Mouse (Mus musculus) neutrophil, adult 65 days (primary cell): ENCODE results near the gene Endod1. TPM values are rescaled to one million over a fixed set of nuclear protein-coding genes. Genes with fewer than 3 reads are reported as not detected.

Experiments used
- total RNA-seq: library from RNA; stranded (reverse); gene quantifications from 2 replicates; pipeline ENCODE4 v1.2.4, GENCODE M21; 2023

Gene Endod1
- total RNA-seq: 5.2 and 7.2 TPM in 2 replicates

DNA sequence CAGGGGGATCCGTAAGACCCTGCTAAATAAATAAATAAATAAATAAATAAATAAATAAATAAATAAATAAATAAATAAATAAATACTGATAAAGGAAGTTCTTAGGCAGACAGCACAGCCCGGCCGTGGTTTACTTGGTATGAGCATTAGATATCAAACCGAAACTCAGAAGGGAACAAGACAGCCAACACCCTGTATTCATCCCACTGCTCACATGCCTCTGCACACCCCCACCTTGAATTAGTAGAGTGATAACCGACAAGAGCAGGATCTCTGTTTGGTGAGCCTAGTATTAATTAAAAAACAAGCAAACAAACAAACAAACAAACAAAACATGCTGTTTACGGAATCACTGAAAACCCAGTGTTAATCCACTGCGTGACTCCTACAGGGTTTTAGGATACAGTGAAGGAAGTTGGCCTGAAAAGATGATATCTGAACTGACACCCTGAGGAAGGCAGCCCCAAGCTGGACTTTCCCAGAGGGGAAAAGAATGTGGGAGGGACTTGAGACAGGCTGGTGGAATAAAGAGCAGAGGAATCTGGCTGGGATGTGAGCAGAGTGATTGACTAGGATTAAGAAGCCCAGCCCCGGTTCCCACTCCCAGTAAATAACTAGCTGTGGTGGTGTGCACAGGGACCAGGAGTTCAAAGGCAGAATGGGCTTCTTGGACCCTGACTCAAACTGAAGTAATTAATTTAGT, at the start of gene Endod1:
Gene Endod1 (minus strand): TSS at position 155 of the 703 bp plus-strand sequence.

Other genes starting within 250 kb of the Endod1 start
- gene Sesn3, start 106.4 kb downstream of the Endod1 start, total RNA-seq: 10.5 and 12.7 TPM in 2 replicates
- gene Kdm4d, start 119.0 kb upstream of the Endod1 start, total RNA-seq: 0.22 and 0.25 TPM in 2 replicates
- gene Cwc15, start 119.1 kb upstream of the Endod1 start, total RNA-seq: 81.6 and 86.4 TPM in 2 replicates